Mouse (Mus musculus): ENCODE data around the gene Mttp.

Gene Mttp

DNA sequence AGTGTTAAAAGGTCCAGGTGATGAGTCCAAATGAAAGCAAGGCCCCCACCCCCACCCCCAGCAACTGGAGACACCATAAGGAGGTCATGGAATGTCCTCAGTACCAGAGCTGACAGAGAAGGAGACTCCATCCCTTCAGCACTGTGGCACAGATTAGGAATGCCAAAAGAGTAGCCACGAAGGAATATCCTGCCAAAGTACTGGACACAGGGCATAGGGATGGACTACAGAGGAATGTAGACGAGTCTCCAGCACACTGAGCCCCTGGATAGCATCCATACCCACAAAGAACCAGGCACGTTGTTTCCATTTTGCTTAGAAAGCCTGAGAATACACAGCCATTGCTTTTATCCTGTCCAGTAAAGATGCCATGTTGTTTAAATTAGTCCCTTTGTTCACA is 93.3 kb downstream of the Mttp start:
- no peak for DNase-seq (ENCODE audit: extremely low spot score)

DNA sequence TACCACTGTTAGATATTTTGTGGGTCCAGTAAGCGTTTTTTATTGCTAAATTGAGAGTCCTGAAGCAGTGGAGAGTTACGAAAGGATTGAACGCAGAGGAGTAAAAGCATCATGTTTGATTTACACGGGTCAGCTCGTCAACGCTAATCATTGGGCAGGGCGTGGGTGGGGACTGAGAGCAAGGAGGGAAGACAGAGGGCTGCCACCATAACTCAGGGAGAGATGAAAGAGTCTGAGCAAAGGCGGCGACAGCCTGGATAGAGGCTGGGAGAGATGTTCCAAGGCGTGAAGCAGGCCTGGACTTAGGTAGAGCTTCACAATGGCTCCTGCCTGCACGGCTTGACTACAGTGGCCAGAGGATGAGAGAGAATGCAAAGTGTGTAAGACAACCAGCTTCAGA is 94.0 kb downstream of the Mttp start:
- DNase-seq (ENCODE audit: extremely low spot score): no peak

DNA sequence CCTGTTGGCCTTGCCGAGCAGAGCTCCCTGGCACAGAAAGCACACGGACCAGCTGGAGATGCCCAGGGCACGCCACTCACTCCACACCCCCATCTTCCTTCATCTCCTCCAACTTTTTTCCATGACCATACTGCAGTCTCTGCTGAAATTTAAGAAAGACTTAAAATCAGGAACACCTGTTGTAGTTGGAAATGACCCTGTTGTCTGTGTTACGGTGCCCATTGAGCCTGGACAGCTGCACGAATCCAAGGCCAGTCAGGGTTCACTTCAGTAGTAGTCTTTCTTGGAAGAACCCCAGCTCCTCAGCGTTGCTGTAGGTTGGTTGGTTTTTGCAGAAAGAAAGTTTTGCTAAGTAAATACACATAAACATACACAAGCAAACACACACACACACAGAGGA is 95.2 kb downstream of the Mttp start:
- DNase-seq (ENCODE audit: extremely low spot score): no peak

DNA sequence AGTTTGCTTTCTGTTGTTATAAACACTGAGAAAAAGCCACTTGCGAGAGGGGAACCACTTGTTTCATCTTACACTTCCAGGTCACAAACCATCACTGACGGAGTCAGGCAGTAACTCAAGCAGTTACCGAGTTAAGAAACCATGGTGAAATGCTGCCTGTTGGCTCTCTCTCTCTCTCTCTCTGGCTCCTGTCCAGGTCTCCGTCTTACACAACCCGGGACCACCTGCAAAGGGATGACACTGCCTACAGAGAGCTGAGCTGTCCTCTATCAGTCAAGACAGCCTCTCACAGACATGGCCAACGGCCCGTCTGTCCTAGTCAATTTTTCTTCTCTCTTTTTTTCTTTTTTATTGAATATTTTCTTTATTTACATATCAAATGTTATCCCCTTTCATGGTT is 101.5 kb downstream of the Mttp start:
- DNase-seq (ENCODE audit: extremely low spot score): no peak

DNA sequence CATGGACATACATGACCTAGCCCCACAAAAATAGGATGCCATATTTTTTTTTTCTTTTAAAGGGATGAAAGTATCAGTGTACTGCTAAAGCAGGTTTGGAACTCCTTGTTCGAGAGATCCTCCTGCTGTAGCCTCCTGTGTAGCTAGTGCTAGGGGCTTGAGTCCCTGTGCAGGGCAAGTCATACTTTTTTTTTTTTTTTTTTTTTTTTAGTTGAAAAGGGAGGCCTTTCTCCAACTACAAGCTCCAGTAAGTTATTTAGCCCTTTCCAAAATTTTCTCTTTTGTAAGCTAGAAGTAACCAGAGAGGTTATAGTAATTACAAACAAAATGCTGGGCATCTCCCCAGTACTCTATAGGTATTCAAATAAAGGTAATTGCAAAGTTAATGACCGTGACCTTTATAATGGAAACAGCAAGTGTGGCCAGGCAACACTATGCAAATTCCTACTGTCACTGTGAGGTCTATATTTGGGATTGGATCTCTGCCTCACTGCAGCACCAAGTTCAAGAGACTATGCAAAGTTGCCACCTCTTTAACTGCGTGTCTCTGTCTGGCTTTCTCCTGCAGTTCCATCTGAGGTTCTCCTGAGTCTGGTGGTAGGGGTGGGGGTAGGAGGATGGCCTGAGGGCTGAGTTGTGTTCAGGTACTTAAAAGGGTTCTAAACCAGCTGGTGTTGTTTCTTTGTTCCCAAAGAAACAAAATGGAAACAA is 103.0 kb downstream of the Mttp start:
- no peak for DNase-seq (ENCODE audit: extremely low spot score)

DNA sequence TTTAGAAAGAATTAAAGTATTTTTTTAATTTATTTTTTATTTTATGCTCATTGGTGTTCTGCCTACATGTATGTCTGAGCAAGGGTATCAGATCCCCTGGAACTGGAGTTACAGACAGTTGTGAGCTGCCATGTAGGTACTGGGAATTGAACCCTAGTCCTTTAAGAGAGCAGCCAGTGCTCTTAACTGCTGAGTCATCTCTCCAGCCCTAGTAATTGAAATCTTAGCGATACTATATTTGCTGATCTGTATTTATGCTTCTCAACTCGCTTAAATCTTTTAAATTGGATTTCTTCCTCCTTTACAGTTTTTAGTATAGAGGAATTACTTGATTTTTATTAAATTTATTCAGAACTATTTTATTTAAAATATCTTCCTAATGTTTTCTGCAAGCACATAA is 103.8 kb downstream of the Mttp start:
- DNase-seq (ENCODE audit: extremely low spot score): no peak

Data from embryo, embryonic 9.5 days (tissue).